Mouse (Mus musculus) limb, embryonic 15.5 days (tissue): Measurements from ENCODE around the gene Kcng1. TPM values are rescaled to one million over a fixed set of nuclear protein-coding genes. Genes with fewer than 3 reads are reported as not detected.
A peak's percentile ranks its signal among the peaks of the same experiment; 100 is the strongest.

Source experiments
- ATAC-seq: fragments of 200-750 bp; cut with Nextera tagmentation; 2 replicates; pipeline ENCODE4 v1.8.0; 2017; ENCODE audit warnings: low read depth, moderate TSS enrichment; ENCODE audit not compliant: insufficient number of reproducible peaks, low FRiP score, low TSS enrichment
- H3K27ac ChIP-seq: fragments of 300-500 bp; sonication (generic); 2 replicates; pipeline ENCODE4 v1.5.1; 2015; ENCODE audit warnings: moderate library complexity, mild to moderate bottlenecking, inconsistent platforms
- H3K27me3 ChIP-seq: fragments of 300-500 bp; sonication (generic); 2 replicates; pipeline ENCODE4 v1.6.1; 2015; ENCODE audit warnings: inconsistent platforms
- H3K36me3 ChIP-seq: fragments of 300-500 bp; sonication (generic); 2 replicates; pipeline ENCODE4 v1.6.1; 2015; ENCODE audit warnings: inconsistent platforms
- H3K4me1 ChIP-seq: fragments of 300-500 bp; sonication (generic); 2 replicates; pipeline ENCODE4 v1.6.1; 2015; ENCODE audit warnings: inconsistent platforms
- H3K4me2 ChIP-seq: fragments of 300-500 bp; sonication (generic); 2 replicates; pipeline ENCODE4 v1.6.1; 2015; ENCODE audit warnings: mild to moderate bottlenecking, inconsistent platforms
- H3K4me3 ChIP-seq: fragments of 300-500 bp; sonication (generic); 2 replicates; pipeline ENCODE4 v1.5.1; 2015; ENCODE audit warnings: mild to moderate bottlenecking, inconsistent platforms
- H3K9ac ChIP-seq: fragments of 300-500 bp; sonication (generic); 2 replicates; pipeline ENCODE4 v1.6.1; 2015; ENCODE audit warnings: inconsistent platforms
- H3K9me3 ChIP-seq: fragments of 300-500 bp; sonication (generic); 2 replicates; pipeline ENCODE4 v1.6.1; 2016; ENCODE audit warnings: inconsistent platforms
- WGBS: fragments of 180-500 bp; shearing (Covaris S2); methylation state at CpG from one replicate; pipeline ENCODE4 v1.1.7; 2015; 5-methylcytosine and 5-hydroxymethylcytosine counted together
- polyA plus RNA-seq: library from polyadenylated mRNA; unstranded; fragments of >200 nt; fragmentation: Nextera tagmentation; extraction: Ambion mirVana; gene quantifications from 2 replicates; pipeline ENCODE4 v1.2.1, GENCODE M21; 2015

Gene Kcng1
- polyA plus RNA-seq, 1 experiment from 2014 or later: 1.4 TPM

GRCm38 (mm10) chr2:168257188-168257587, 24.3 kb downstream of the Kcng1 start:
- H3K27ac ChIP-seq: no peak overlapping the region
- H3K9me3 ChIP-seq: no peaks in the 10 kb centered on the region
- 89% methylated on average over 4 of the region's 4 CpGs for WGBS
- H3K9ac ChIP-seq: no peak overlapping the region
- H3K4me3 ChIP-seq: no peak overlapping the region
- no peaks in the 10 kb centered on the region for H3K27me3 ChIP-seq
- H3K4me1 ChIP-seq: peaks cover 8% of the 10 kb centered on the region; the same call in 1 of the 2 replicates
- no peak overlapping the region for H3K4me2 ChIP-seq
- no peaks in the 10 kb centered on the region for H3K36me3 ChIP-seq
- no peak for ATAC-seq

GRCm38 (mm10) chr2:168256506-168256905, 25.0 kb downstream of the Kcng1 start:
- no peaks in the 10 kb centered on the region for H3K27me3 ChIP-seq
- no peak overlapping the region for H3K27ac ChIP-seq
- H3K9ac ChIP-seq: no peak overlapping the region
- 76% methylated on average over 3 of the region's 3 CpGs for WGBS
- H3K4me3 ChIP-seq: no peak overlapping the region
- ATAC-seq: no peak
- H3K9me3 ChIP-seq: no peaks in the 10 kb centered on the region
- H3K4me2 ChIP-seq: no peak overlapping the region
- peaks cover 6% of the 10 kb centered on the region; the same call in 1 of the 2 replicates for H3K4me1 ChIP-seq
- no peaks in the 10 kb centered on the region for H3K36me3 ChIP-seq

- Histone ChIP-seq H3K9me3 (no peaks in the 10 kb centered on the region), H3K27ac (no peak overlapping the region), H3K4me2 (no peak overlapping the region), H3K4me1 (peaks cover 6% of the 10 kb centered on the region; the same call in 1 of the 2 replicates), H3K9ac (no peak overlapping the region), H3K27me3 (peaks cover 4% of the 10 kb centered on the region; the same call in 1 of the 2 replicates), H3K36me3 (no peaks in the 10 kb centered on the region), H3K4me3 (no peak overlapping the region)
- WGBS: 21% methylated on average over 7 of the region's 7 CpGs
- no peak for ATAC-seq
Observed at GRCm38 (mm10) chr2:168253822-168254221, 27.7 kb downstream of the Kcng1 start.

- ATAC-seq: no peak
- 11% methylated on average over 16 of the region's 16 CpGs for WGBS
- Histone ChIP-seq H3K9me3 (no peaks in the 10 kb centered on the region), H3K4me3 (no peak overlapping the region), H3K27me3 (peaks cover 4% of the 10 kb centered on the region; the same call in 1 of the 2 replicates), H3K4me2 (peak overlapping the region; percentile 13; the same call in 1 of the 2 replicates), H3K27ac (no peak overlapping the region), H3K36me3 (no peaks in the 10 kb centered on the region), H3K9ac (no peak overlapping the region), H3K4me1 (peaks cover 6% of the 10 kb centered on the region; the same call in 1 of the 2 replicates)
Observed at GRCm38 (mm10) chr2:168252639-168253292, 28.8 kb downstream of the Kcng1 start.

GRCm38 (mm10) chr2:168250270-168250669, 31.3 kb downstream of the Kcng1 start:
- no peak for ATAC-seq
- peaks cover 4% of the 10 kb centered on the region; the same call in 1 of the 2 replicates for H3K27me3 ChIP-seq
- H3K4me3 ChIP-seq: no peak overlapping the region
- peaks cover 6% of the 10 kb centered on the region; the same call in 1 of the 2 replicates for H3K4me1 ChIP-seq
- H3K36me3 ChIP-seq: no peaks in the 10 kb centered on the region
- 12% methylated on average over 8 of the region's 8 CpGs for WGBS
- H3K9ac ChIP-seq: no peak overlapping the region
- H3K4me2 ChIP-seq: no peak overlapping the region
- H3K27ac ChIP-seq: no peak overlapping the region
- no peaks in the 10 kb centered on the region for H3K9me3 ChIP-seq

GRCm38 (mm10) chr2:168248856-168249245, 32.7 kb downstream of the Kcng1 start:
- H3K4me3 ChIP-seq: no peak overlapping the region
- WGBS: 16% methylated on average over 2 of the region's 2 CpGs
- no peak overlapping the region for H3K27ac ChIP-seq
- no peak overlapping the region for H3K9ac ChIP-seq
- ATAC-seq: no peak
- H3K4me1 ChIP-seq: peaks cover 6% of the 10 kb centered on the region; the same call in 1 of the 2 replicates
- peaks cover 4% of the 10 kb centered on the region; the same call in 1 of the 2 replicates for H3K27me3 ChIP-seq
- no peaks in the 10 kb centered on the region for H3K36me3 ChIP-seq
- H3K4me2 ChIP-seq: no peak overlapping the region
- H3K9me3 ChIP-seq: no peaks in the 10 kb centered on the region

- H3K9ac ChIP-seq: no peak overlapping the region
- peaks cover 4% of the 10 kb centered on the region; the same call in 1 of the 2 replicates for H3K27me3 ChIP-seq
Observed at GRCm38 (mm10) chr2:168248167-168248855, 33.2 kb downstream of the Kcng1 start.

GRCm38 (mm10) chr2:168245571-168245970, 36.0 kb downstream of the Kcng1 start:
- Histone ChIP-seq H3K9me3 (no peaks in the 10 kb centered on the region), H3K4me1 (no peaks in the 10 kb centered on the region), H3K9ac (no peak overlapping the region), H3K4me2 (no peak overlapping the region), H3K36me3 (no peaks in the 10 kb centered on the region), H3K27ac (no peak overlapping the region), H3K27me3 (no peaks in the 10 kb centered on the region), H3K4me3 (no peak overlapping the region)
- ATAC-seq: no peak
- 32% methylated on average over 8 of the region's 8 CpGs for WGBS

More at GRCm38 (mm10) chr2:168248167-168248855, 33.2 kb downstream of the Kcng1 start:
- 75% methylated on average over 8 of the region's 8 CpGs for WGBS
- Histone ChIP-seq H3K27ac (no peak overlapping the region), H3K4me2 (no peak overlapping the region), H3K4me1 (peaks cover 6% of the 10 kb centered on the region; the same call in 1 of the 2 replicates), H3K4me3 (no peak overlapping the region), H3K36me3 (no peaks in the 10 kb centered on the region), H3K9me3 (no peaks in the 10 kb centered on the region)
- no peak for ATAC-seq

- Histone ChIP-seq H3K27ac (no peak overlapping the region), H3K4me3 (no peak overlapping the region), H3K4me2 (no peak overlapping the region), H3K4me1 (no peaks in the 10 kb centered on the region), H3K9ac (no peak overlapping the region), H3K36me3 (no peaks in the 10 kb centered on the region), H3K9me3 (no peaks in the 10 kb centered on the region), H3K27me3 (no peaks in the 10 kb centered on the region)
- 66% methylated on average over 4 of the region's 4 CpGs for WGBS
- no peak for ATAC-seq
Observed at GRCm38 (mm10) chr2:168243278-168243677, 38.3 kb downstream of the Kcng1 start.

GRCm38 (mm10) chr2:168242841-168243240, 38.7 kb downstream of the Kcng1 start:
- Histone ChIP-seq H3K9ac (no peak overlapping the region), H3K36me3 (no peaks in the 10 kb centered on the region), H3K27me3 (no peaks in the 10 kb centered on the region), H3K9me3 (no peaks in the 10 kb centered on the region), H3K4me2 (no peak overlapping the region), H3K27ac (no peak overlapping the region), H3K4me3 (no peak overlapping the region), H3K4me1 (no peaks in the 10 kb centered on the region)
- no peak for ATAC-seq

GRCm38 (mm10) chr2:168238335-168238734, 43.2 kb downstream of the Kcng1 start:
- H3K4me1 ChIP-seq: no peaks in the 10 kb centered on the region
- no peaks in the 10 kb centered on the region for H3K27me3 ChIP-seq
- H3K9ac ChIP-seq: no peak overlapping the region
- H3K9me3 ChIP-seq: no peaks in the 10 kb centered on the region
- WGBS: 88% methylated on average over 4 of the region's 4 CpGs
- no peak overlapping the region for H3K4me3 ChIP-seq
- ATAC-seq: no peak
- H3K4me2 ChIP-seq: no peak overlapping the region
- no peak overlapping the region for H3K27ac ChIP-seq
- peaks cover 14% of the 10 kb centered on the region; the same call in 1 of the 2 replicates for H3K36me3 ChIP-seq

- no peaks in the 10 kb centered on the region for H3K9me3 ChIP-seq
- peaks cover 25% of the 10 kb centered on the region; the same call in 1 of the 2 replicates for H3K36me3 ChIP-seq
- 91% methylated on average over 5 of the region's 5 CpGs for WGBS
Observed at GRCm38 (mm10) chr2:168233286-168233685, 48.2 kb downstream of the Kcng1 start.

More at GRCm38 (mm10) chr2:168233286-168233685, 48.2 kb downstream of the Kcng1 start:
- Histone ChIP-seq H3K27ac (no peak overlapping the region), H3K4me1 (peaks cover 27% of the 10 kb centered on the region), H3K4me3 (no peak overlapping the region), H3K4me2 (no peak overlapping the region), H3K9ac (no peak overlapping the region), H3K27me3 (no peaks in the 10 kb centered on the region)
- ATAC-seq: no peak
